In the genomic region with DNA sequence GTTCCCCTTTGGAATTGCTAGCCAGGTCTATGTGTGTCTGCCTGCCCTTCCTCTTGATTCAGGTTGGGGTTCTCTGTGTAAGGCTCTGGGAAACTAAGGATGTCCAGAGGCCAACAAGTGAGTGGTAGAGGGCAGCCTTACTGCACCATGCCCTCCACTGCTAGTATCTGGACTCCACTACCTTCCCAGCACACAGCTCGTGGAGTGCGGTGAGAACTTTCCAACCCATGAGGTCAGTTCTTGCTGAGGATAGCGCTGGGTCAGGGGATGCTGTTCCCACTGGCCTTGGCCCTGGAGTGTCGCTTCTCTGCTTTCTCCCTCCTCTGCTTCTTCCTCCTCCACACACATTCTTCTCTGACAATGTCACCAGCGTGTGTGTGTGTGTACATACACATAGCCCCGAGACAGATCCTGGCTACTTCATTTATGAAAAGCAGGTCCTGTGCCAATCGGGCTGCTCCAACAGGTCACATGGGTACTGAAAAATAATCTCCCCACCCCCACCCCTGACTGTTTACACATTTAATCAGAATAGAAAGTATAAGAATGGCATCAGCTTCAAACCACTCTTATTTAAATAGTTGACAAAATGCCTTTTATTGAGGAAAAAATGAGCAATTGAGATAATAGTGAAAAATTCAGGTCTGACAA, we compare ENCODE assay signal across 28 mouse cellular contexts. TPM values are rescaled to one million over a fixed set of nuclear protein-coding genes. Genes with fewer than 3 reads are reported as not detected.
DNase-seq lines count a peak whose midpoint lies in the region; ATAC-seq lines count a peak whose summit lies in the region.
"Had no signal": no experiment of that assay in that cellular context is flagged by ENCODE, and none has a peak within 500 bp of the region (broad histone marks: within the 10 kb centered on the region; RNA-seq: fewer than 3 reads in every experiment).

No protein-coding gene starts in this region.

- no peak overlapping the region for H3K4me2 ChIP-seq in kidney, embryonic 16.5 days (replicated peaks; ENCODE audit: low read depth, low read length)
- H3K4me2 ChIP-seq in kidney, embryonic 15.5 days, result no peak overlapping the region
- H3K4me2 ChIP-seq: forebrain, embryonic 15.5 days; hindbrain, embryonic 12.5 days; limb, embryonic 12.5 days had no signal

- DNase-seq in adrenal gland, adult (ENCODE audit: inconsistent age in 2 of 2, low spot score in 1 of 2), result peak; percentile 37 to 53
- DNase-seq in adrenal gland, postnatal 36 days, result no peak
- peak; percentile 16 for DNase-seq in ovary, postnatal 36 days (ENCODE audit: low spot score)
- DNase-seq in ovary, postnatal 14 days (ENCODE audit: low spot score), result no peak
- DNase-seq: adrenal gland, adult 2 months; cerebellum, adult 9-11 months; gastrocnemius, postnatal 25 days; lung, adult 2 months; lung, postnatal 4 days; right cerebral cortex, postnatal 14 days; spleen, adult 18-20 months; thymus, adult 18-20 months had no signal

- H3K4me3 ChIP-seq in kidney, embryonic 16.5 days (ENCODE audit: low read length), result no peak overlapping the region
- no peak overlapping the region for H3K4me3 ChIP-seq in kidney, embryonic 15.5 days (replicated peaks)
- H3K4me3 ChIP-seq: erythroblast, embryonic 14.5 days; forebrain, embryonic 15.5 days; hindbrain, embryonic 12.5 days; limb, embryonic 12.5 days had no signal

- H3K4me1 ChIP-seq in kidney, embryonic 16.5 days (ENCODE audit: insufficient read depth, low read length), result 0 out of 2 replicates have a peak, but pooled peaks cover 8% of the 10 kb centered on the region
- peaks cover 9% of the 10 kb centered on the region for H3K4me1 ChIP-seq in kidney, embryonic 15.5 days
- H3K4me1 ChIP-seq: forebrain, embryonic 15.5 days had no signal

- 49% methylated on average over 7 of the region's 7 CpGs for WGBS in kidney, embryonic 16.5 days
- 59% methylated on average over 7 of the region's 7 CpGs for WGBS in kidney, embryonic 15.5 days

- peak; percentile 29; the same call in 1 of the 2 replicates for ATAC-seq in kidney, embryonic 16.5 days (ENCODE audit: low FRiP score, low TSS enrichment)
- no peak for ATAC-seq in kidney, embryonic 15.5 days (replicated peaks; ENCODE audit: low FRiP score)
- no peak for ATAC-seq in erythroid progenitor cell, adult 5-6 weeks (replicated peaks; ENCODE audit: low FRiP score, poor library complexity, severe bottlenecking)
- no peak for ATAC-seq in erythroblast, adult 5-6 weeks (replicated peaks; ENCODE audit: low FRiP score, poor library complexity, severe bottlenecking)
- ATAC-seq: CD4-positive, CD25-positive, alpha-beta regulatory T cell, adult 4 months; forebrain, embryonic 15.5 days; intestine, embryonic 16.5 days had no signal

- H3K27ac ChIP-seq in kidney, embryonic 16.5 days (ENCODE audit: low read length), result no peak overlapping the region
- no peak overlapping the region for H3K27ac ChIP-seq in kidney, embryonic 15.5 days
- H3K27ac ChIP-seq: forebrain, embryonic 15.5 days; hindbrain, embryonic 12.5 days; kidney, postnatal 0 days; limb, embryonic 12.5 days had no signal

- H3K9ac ChIP-seq in kidney, embryonic 16.5 days (replicated peaks; ENCODE audit: low read length), result no peak overlapping the region; the same call in 1 of the 2 replicates
- H3K9ac ChIP-seq in kidney, embryonic 15.5 days, result no peak overlapping the region
- H3K9ac ChIP-seq: forebrain, embryonic 15.5 days; hindbrain, embryonic 12.5 days; limb, embryonic 12.5 days had no signal

- no peaks in the 10 kb centered on the region for H3K27me3 ChIP-seq in kidney, embryonic 16.5 days (ENCODE audit: insufficient read depth, low read length)
- H3K27me3 ChIP-seq in kidney, embryonic 15.5 days, result no peaks in the 10 kb centered on the region
- H3K27me3 ChIP-seq: forebrain, embryonic 15.5 days; hindbrain, embryonic 12.5 days; limb, embryonic 12.5 days had no signal

- no peaks in the 10 kb centered on the region for H3K36me3 ChIP-seq in kidney, embryonic 16.5 days (ENCODE audit: insufficient read depth, low read length)
- no peaks in the 10 kb centered on the region for H3K36me3 ChIP-seq in kidney, embryonic 15.5 days
- H3K36me3 ChIP-seq: forebrain, embryonic 15.5 days; hindbrain, embryonic 12.5 days; limb, embryonic 12.5 days had no signal

- H3K9me3 ChIP-seq in kidney, embryonic 16.5 days (ENCODE audit: low read length), result no peaks in the 10 kb centered on the region
- no peaks in the 10 kb centered on the region for H3K9me3 ChIP-seq in kidney, embryonic 15.5 days (replicated peaks)
- H3K9me3 ChIP-seq: forebrain, embryonic 15.5 days; hindbrain, embryonic 12.5 days; limb, embryonic 12.5 days had no signal

RNA-seq across cellular contexts. Expression of a gene that starts 11.0 kb away (rescaled TPM):
- total RNA-seq in adrenal gland, postnatal 36 days (2021), result 1 to 10 TPM; 1.6 to 7.1 TPM
- 9.5 and 12.6 TPM in 2 replicates for polyA plus RNA-seq in kidney, embryonic 16.5 days (2015; fragmentation: Nextera tagmentation; extraction: Ambion mirVana)
- polyA plus RNA-seq in kidney, embryonic 15.5 days (2015; fragmentation: Nextera tagmentation; extraction: Ambion mirVana), result 10.8 and 32.4 TPM in 2 replicates
- total RNA-seq in erythroid progenitor cell, adult 5-6 weeks (2015; ENCODE audit: low replicate concordance), result not detected in 2 replicates
- not detected in 2 replicates for total RNA-seq in erythroid progenitor cell, adult 5-6 weeks (2017; ENCODE audit: low replicate concordance)
- not detected in 2 replicates for total RNA-seq in erythroblast, adult 5-6 weeks (2015; ENCODE audit: low replicate concordance)
- total RNA-seq in erythroblast, adult 5-6 weeks (2017; ENCODE audit: low replicate concordance), result not detected in 2 replicates
- total RNA-seq: gastrocnemius, postnatal 25 days; layer of hippocampus, postnatal 14 days had no signal
- polyA plus RNA-seq: CD4-positive, CD25-positive, alpha-beta regulatory T cell, adult 4 months; cortical plate, adult 2 months; embryonic facial prominence, embryonic 11.5 days; forebrain, embryonic 15.5 days; hindbrain, embryonic 12.5 days; neural tube, embryonic 11.5 days had no signal

RNA-seq across cellular contexts. Expression of a gene that starts 22.4 kb away (rescaled TPM):
- 10 to 100 TPM; 80.8 to 81.5 TPM for total RNA-seq in adrenal gland, postnatal 36 days (2021)
- 112 and 123 TPM in 2 replicates for polyA plus RNA-seq in kidney, embryonic 16.5 days (2015; fragmentation: Nextera tagmentation; extraction: Ambion mirVana)
- 118 and 124 TPM in 2 replicates for polyA plus RNA-seq in kidney, embryonic 15.5 days (2015; fragmentation: Nextera tagmentation; extraction: Ambion mirVana)
- 91.4 and 105 TPM in 2 replicates for total RNA-seq in erythroid progenitor cell, adult 5-6 weeks (2015; ENCODE audit: low replicate concordance)
- 118 and 144 TPM in 2 replicates for total RNA-seq in erythroid progenitor cell, adult 5-6 weeks (2017; ENCODE audit: low replicate concordance)
- total RNA-seq in erythroblast, adult 5-6 weeks (2015; ENCODE audit: low replicate concordance), result 27.2 and 43.8 TPM in 2 replicates
- total RNA-seq in erythroblast, adult 5-6 weeks (2017; ENCODE audit: low replicate concordance), result 42.3 and 65.0 TPM in 2 replicates

RNA-seq across cellular contexts. Expression of a gene that starts 22.6 kb away (rescaled TPM):
- total RNA-seq in adrenal gland, postnatal 36 days (2021), result 10 to 100 TPM; 17.7 to 24.9 TPM
- polyA plus RNA-seq in kidney, embryonic 16.5 days (2015; fragmentation: Nextera tagmentation; extraction: Ambion mirVana), result 34.6 and 35.8 TPM in 2 replicates
- 33.3 and 34.7 TPM in 2 replicates for polyA plus RNA-seq in kidney, embryonic 15.5 days (2015; fragmentation: Nextera tagmentation; extraction: Ambion mirVana)
- 86.1 and 90.5 TPM in 2 replicates for total RNA-seq in erythroid progenitor cell, adult 5-6 weeks (2015; ENCODE audit: low replicate concordance)
- total RNA-seq in erythroid progenitor cell, adult 5-6 weeks (2017; ENCODE audit: low replicate concordance), result 99.1 and 105 TPM in 2 replicates
- 12.5 and 13.6 TPM in 2 replicates for total RNA-seq in erythroblast, adult 5-6 weeks (2015; ENCODE audit: low replicate concordance)
- total RNA-seq in erythroblast, adult 5-6 weeks (2017; ENCODE audit: low replicate concordance), result 21.0 and 21.3 TPM in 2 replicates

RNA-seq across cellular contexts. Expression of a gene that starts 38.1 kb away (rescaled TPM):
- total RNA-seq in adrenal gland, postnatal 36 days (2021), result 10 to 100 TPM in 1 of 2 experiments, 1 to 10 TPM in 1; 2.6 to 69.1 TPM
- 0.21 and 0.22 TPM in 2 replicates for polyA plus RNA-seq in kidney, embryonic 16.5 days (2015; fragmentation: Nextera tagmentation; extraction: Ambion mirVana)
- 0.29 and 0.54 TPM in 2 replicates for polyA plus RNA-seq in kidney, embryonic 15.5 days (2015; fragmentation: Nextera tagmentation; extraction: Ambion mirVana)
- not detected in 2 replicates for total RNA-seq in erythroid progenitor cell, adult 5-6 weeks (2015; ENCODE audit: low replicate concordance)
- not detected in 2 replicates for total RNA-seq in erythroid progenitor cell, adult 5-6 weeks (2017; ENCODE audit: low replicate concordance)
- not detected in 2 replicates for total RNA-seq in erythroblast, adult 5-6 weeks (2015; ENCODE audit: low replicate concordance)
- not detected in 2 replicates for total RNA-seq in erythroblast, adult 5-6 weeks (2017; ENCODE audit: low replicate concordance)
- total RNA-seq: gastrocnemius, postnatal 25 days had no signal
- polyA plus RNA-seq: CD4-positive, CD25-positive, alpha-beta regulatory T cell, adult 4 months; erythroblast, embryonic 14.5 days; forebrain, embryonic 15.5 days; heart, embryonic 16.5 days; hindbrain, embryonic 12.5 days; limb, embryonic 12.5 days; neural tube, embryonic 11.5 days had no signal

Comparison
In these comparisons a context has a peak if more than half of its experiments do, and no peak if none do; other contexts are left out.
1. DNase-seq: peak in adrenal gland, adult (2 of 2) and ovary, postnatal 36 days (single experiment); none in adrenal gland, postnatal 36 days (0 of 2) and ovary, postnatal 14 days (single experiment).